Mouse (Mus musculus) adrenal gland (tissue): ENCODE measurements around the gene Nup214.

Experiments used
- intact Hi-C: fragments of 180-260 bp; cut with DNase I; formaldehyde crosslinking; loops from one replicate; pipeline ENCODE4 v1.15.1; 2025

The Nup214 gene

GRCm38 (mm10) chr2:32068811-32069607 is 94.8 kb downstream of the Nup214 start:
- intact Hi-C loops = no loop called here

- intact Hi-C loops = no loop called here
These were observed 96.5 kb downstream of the Nup214 start for GRCm38 (mm10) chr2:32070747-32071146.

GRCm38 (mm10) chr2:32074404-32074803 is 100.2 kb downstream of the Nup214 start:
- intact Hi-C loops = no loop called here

- intact Hi-C loops = no loop called here
These were observed 101.1 kb downstream of the Nup214 start for GRCm38 (mm10) chr2:32075368-32075767.

GRCm38 (mm10) chr2:32077744-32078143 is 103.5 kb downstream of the Nup214 start:
- intact Hi-C loops = no loop called here

- intact Hi-C loops = no loop called here
These were observed 104.3 kb downstream of the Nup214 start for GRCm38 (mm10) chr2:32078522-32078921.

GRCm38 (mm10) chr2:32079191-32079725 is 105.0 kb downstream of the Nup214 start:
- intact Hi-C loops = no loop called here

- intact Hi-C loops = no loop called here
These were observed 106.4 kb downstream of the Nup214 start for GRCm38 (mm10) chr2:32080681-32081080.

- intact Hi-C loops = no loop called here
These were observed 107.2 kb downstream of the Nup214 start for GRCm38 (mm10) chr2:32081296-32081929.

- intact Hi-C loops = no loop called here
These were observed 108.0 kb downstream of the Nup214 start for GRCm38 (mm10) chr2:32082229-32082628.

GRCm38 (mm10) chr2:32083159-32084011 is 109.1 kb downstream of the Nup214 start:
- intact Hi-C loops = no loop called here

GRCm38 (mm10) chr2:32084111-32084871 is 110.1 kb downstream of the Nup214 start, which contains the start of gene Fam78a:
Gene Fam78a, minus strand, starts transcription at chr2:32084857.
- intact Hi-C loops = no loop called here

GRCm38 (mm10) chr2:32084872-32085199 is 110.6 kb downstream of the Nup214 start:
- intact Hi-C loops = no loop called here

GRCm38 (mm10) chr2:32085231-32085630 is 111.0 kb downstream of the Nup214 start:
- intact Hi-C loops = no loop called here

GRCm38 (mm10) chr2:32087606-32088005 is 113.4 kb downstream of the Nup214 start:
- intact Hi-C loops = no loop called here

- intact Hi-C loops = no loop called here
These were observed 114.2 kb downstream of the Nup214 start for GRCm38 (mm10) chr2:32088372-32088981.

GRCm38 (mm10) chr2:32089606-32090005 is 115.4 kb downstream of the Nup214 start:
- intact Hi-C loops = no loop called here

GRCm38 (mm10) chr2:32090145-32090544 is 115.9 kb downstream of the Nup214 start:
- intact Hi-C loops = no loop called here

GRCm38 (mm10) chr2:32091956-32092355 is 117.7 kb downstream of the Nup214 start:
- intact Hi-C loops = no loop called here

GRCm38 (mm10) chr2:32094001-32094707 is 119.9 kb downstream of the Nup214 start:
- intact Hi-C loops = no loop called here
